Mouse (Mus musculus): ENCODE measurements around the gene Coil.
"Not testable (repeated sequence)": the region's sequence is repeated elsewhere in the genome, so short reads cannot be mapped to it uniquely, and the experiment has no call there.

Coil gene

DNA sequence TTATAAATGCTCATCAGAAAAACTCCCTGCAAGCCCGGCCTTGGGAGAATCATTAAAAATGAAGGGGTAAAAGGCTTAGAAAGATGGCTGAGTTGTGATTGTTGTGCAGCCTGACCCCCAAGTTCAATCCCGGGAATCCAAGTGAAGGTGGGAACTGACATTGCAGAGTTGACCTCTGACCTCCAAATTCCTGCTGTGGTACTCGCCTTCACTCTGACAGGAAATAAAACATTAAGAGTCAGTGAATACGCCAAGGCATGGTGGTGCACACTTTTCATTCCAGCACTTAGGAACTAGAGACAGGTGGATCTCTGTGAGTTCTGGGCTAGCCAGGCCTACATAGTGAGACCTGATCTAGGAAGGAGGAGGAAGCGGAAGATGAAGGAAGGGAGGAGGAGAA is 35.4 kb downstream of the Coil start:
- no peak for DNase-seq (ENCODE audit: low read depth, low spot score)

DNA sequence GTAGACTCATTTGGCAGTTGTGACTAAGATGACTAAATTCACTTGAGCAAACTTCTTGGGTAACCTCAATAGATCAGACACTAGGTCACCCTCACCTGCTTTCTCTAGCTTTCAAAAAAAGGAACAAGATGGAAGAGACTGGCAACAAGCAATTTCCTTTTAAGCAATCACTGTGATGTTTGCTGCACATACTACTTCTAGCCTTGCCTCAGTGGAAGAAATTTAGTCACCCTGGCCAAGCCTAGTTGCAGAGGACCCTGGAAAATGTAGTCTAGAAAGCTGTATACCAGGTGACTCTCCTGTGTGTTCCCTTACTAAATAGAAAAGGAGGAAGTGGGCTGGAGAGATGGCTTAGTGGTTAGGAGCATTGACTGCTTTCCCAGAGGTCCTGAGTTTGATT is 36.4 kb downstream of the Coil start:
- no peak for DNase-seq (ENCODE audit: low read depth, low spot score)

DNA sequence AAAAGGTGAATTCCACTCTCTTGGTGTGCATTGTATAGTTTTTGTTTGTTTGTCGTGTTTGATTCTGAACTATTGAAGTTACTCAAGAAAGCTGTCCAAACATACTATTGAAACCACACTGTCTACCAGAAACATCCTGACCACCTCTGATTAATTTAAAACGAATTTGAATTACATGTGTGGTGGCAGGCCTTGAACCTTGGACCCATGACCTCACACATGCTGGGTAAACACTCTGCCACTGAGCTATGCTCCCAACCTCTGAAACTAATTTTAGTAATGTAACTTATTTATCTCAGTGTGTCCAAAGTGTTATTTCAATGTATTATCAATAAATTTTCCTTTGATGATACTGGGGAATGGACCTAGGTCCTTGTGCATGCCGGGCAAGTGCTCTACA is 37.5 kb downstream of the Coil start:
- no peak for DNase-seq (ENCODE audit: low read depth, low spot score)

DNA sequence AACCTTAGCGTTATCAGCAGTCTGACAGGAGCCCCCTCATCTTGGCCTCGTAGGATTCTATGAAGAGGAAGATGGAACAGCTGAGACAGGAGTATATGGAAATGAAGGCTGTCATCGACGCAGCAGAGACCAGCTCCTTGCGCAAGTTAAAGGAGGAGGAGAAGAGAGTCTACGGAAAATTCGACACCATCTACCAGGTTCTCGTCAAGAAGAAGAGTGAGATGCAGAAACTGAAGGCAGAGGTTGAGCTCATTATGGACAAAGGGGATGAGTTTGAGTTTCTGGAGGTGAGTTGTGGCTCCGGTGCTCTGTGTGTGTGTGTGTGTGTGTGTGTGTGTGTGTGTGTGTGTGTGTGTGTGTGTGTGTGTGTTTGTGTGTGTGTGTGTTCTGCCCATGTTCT is 39.0 kb downstream of the Coil start:
- DNase-seq (ENCODE audit: low read depth, low spot score): no peak

DNA sequence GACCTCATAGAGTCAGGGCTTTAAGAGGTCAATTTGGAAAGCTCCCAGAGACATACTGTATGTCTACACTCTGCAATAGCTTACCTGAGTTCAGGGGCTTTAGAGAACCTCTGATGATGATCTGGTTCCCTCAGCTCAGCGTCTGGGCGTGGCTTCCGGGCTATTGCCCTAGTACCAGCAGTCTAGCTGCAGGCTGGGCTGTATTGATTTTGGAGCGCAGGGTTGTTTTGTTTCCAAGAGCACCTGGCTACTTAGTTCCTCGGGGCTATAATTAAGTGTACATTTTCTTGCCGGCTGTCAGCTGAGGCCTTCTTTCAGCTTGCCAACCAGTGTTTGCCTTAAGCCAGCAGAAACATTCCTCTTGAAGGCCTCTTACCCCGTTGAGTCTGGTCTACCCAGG is 39.4 kb downstream of the Coil start:
- no peak for DNase-seq (ENCODE audit: low read depth, low spot score)

DNA sequence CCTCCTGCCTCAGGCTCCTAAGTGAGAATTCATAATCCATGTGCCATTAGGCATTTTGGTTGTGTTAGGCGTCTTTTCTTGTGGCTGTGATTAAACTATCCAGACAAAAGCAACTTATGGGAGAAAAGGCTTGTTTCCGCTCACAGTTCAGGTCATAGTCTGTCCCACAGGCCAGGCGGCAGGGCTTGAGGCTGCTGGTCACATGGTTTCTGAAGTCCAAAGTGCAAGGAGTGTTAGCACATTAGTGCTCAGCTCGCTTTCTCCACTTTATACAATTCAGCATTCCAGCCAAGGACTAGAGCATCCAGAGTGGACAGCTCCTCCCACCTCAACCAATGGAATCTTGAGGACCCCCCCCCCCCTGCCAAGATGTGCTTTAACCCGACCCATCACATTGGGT is 42.2 kb downstream of the Coil start:
- DNase-seq (ENCODE audit: low read depth, low spot score): no peak

DNA sequence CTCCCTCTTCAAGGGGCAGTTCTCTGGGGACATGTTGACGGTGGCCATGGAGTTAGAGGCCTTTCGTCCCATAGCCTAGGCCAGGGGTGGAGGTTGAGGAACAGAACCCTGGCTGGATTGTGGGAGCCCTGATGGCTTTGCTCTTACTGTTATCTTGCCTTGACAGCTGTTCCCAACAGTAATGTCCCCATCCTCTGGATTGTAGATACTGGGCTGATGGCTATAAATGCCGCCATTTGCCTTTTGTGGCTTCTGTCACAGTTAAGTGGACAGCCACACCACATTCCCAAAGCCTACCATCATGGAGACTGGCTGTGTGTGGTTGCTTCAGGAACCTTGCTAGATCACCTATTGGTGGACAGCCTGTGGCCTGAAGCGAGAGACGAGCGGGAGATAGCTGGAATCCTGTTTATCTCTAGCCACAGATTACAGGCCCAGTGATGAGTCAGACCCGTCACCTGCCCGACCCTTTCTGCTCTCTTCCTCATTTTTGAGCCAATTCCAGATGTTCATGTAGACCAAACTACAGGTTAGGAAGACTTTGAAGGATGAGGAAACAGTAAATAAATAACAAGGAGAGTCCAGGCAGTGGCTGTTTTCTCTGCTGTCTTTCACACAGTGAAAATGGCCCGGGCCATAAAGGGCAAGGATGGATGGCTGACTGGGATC is 47.6 kb downstream of the Coil start:
- DNase-seq (ENCODE audit: low read depth, low spot score): no peak

DNA sequence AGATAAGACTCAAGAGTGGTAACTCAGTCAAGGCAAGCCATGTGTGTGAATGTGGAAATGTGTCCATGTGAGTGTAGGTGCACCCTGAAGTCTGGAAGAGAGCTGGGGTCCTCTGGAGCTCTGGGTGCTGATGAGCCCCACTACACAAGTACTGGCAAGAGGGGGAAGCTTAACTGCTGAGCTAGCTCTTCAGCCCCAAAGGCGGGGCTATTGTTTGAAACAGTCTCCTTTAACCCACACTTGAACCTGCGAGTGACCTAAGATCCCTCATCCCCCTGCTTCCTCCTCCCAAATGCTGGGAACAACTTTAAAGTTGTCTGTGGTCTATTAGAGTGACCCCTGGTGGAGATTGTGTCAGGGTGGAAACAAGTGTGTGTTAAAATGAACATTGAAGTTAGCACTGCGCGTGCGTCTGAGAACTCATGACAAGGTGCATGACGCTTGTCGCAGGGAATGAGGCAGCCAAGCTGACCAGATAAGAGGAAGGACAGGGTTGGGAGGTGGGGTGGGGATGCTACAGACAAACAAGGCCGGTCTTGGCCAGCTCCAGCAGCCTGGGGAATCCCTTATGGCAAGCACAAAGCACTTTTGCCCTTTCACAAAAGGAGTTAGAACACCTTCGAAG is 50.7 kb downstream of the Coil start:
- peak; percentile 78 for DNase-seq (ENCODE audit: low read depth, low spot score)

DNA sequence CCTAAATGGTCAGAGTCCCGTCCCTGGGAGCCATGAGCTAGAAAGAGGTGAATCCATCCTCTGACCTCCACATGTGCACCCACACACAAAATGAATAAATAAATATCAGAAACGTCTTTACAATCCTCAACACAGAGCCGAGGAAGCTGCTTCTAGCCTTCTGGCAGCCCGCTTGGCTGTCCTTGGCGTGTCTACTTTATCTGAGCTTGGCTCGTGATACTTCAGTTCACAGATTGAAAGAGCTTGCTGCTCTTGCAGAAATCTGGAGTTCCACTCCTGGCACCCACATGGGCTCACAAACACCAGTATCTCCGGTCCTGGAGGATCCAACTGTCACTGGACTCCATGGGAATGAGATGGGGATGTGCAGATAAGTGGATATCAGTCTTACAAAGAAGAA is 51.6 kb downstream of the Coil start:
- DNase-seq (ENCODE audit: low read depth, low spot score): no peak

DNA sequence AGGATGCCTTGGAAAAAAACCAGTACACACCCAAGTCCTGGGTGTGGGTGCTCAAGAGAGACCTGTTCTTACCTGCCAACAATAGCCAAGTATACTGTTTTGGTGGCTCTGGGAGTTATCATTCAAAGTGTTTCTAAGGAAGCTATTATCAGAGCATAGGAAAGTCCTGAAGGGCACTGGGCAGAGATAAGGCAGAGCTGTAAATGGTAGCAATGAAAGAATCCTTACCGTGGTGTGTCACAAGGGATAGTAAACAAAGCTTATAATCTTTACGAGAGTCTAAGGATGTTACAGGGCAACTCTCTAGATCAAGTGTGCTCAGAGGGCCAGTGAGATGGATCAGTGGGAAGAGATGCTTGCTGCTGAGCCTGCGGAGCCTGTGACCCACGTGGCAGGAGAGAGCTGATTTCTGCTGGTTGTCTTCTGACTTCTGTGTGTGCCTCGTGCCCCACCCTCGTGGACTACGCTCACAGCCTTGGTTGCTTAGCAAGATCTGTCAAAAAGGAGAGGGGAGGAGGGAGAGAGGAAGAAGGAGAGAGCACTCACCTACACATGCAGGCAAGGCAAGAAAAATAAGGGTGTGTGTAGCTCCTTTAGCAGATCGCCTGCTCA is 52.2 kb downstream of the Coil start:
- DNase-seq (ENCODE audit: low read depth, low spot score): no peak

DNA sequence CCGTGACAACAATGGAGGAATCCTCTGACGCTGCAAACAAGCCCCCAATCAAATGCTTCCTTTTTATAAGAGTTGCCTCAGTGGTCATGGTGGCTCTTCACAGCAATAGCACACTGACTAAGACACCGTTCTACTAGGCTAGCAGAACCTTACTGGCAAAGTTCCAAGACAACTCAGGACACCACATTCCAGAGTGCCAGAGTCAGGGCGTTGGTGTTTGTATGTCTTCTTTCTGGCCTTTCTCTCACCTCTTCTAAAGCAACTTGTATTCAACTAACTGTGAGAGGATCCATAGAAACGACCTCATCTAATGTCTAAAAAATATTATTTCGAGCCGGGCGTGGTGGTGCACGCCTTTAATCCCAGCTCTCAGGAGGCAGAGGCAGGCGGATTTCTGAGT is 53.4 kb downstream of the Coil start:
- DNase-seq (ENCODE audit: low read depth, low spot score): no peak

DNA sequence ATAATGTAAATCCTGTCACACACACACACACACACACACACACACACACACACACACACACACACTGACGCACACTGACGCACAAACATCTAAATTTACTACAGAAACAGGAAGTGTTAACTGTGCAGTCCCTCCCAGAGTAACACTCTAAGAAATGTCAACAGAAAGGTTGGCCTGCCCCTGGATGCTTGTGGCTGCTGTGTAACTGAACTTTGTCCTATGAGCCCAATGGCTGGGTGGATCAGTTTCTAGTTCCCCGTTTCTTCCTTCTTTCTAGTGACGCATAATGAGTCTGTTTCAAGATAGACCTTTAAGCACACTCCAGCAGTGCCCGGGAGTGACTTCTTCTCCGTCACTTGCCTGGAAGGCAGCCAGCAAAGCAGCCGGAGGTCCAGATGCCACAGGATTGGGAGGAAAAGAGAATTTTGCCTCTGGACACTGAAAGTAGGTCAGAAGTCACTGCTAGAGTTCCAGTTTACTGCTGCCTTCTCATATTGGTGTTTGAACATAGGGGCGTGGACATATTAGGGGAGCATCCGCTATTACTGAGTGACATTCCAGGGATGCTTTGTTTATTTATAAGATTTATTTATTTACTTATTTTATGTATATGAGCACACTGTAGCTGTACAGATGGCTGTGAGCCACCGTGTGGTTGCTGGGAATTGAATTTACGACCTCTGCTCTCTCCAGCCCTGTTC is 54.3 kb downstream of the Coil start:
- no peak for DNase-seq (ENCODE audit: low read depth, low spot score)

DNA sequence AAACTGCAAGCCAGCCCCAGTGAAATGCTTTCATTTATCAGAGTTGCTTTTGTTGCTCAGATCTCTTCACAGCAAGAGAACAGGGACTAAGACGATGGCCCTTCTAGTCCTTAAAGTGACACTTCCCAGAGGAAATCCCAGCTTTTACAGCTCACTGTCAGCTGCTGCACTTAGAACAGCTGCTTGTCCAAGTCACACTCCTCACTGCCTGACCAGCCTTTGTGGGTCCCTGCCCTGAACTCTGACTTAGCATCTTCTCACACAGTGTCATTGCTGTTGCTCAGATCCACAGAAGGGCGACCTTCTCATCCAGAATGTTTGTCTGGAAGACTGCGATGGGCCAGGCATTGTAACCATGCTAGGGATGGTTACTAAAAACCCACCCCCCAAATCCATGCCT is 55.6 kb downstream of the Coil start:
- DNase-seq (ENCODE audit: low read depth, low spot score): no peak

DNA sequence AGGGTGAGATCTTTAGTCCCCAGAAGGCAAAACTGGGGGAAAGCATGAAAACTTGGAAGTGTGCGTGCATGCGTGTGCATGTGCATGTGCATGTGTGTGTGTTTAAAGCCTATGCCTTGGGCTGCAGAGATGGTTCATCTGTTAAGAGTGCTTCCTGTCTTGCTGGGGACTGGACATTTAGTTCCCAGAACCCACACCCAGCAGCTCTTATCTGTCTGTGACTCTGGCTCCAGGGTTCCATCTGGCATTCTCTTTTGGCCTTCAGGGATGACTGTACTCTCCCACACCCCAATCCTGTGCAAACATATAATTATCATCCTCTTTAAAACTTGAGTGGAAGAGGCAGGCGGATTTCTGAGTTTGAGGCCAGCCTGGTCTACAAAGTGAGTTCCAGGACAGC is 56.1 kb downstream of the Coil start:
- DNase-seq (ENCODE audit: low read depth, low spot score): no peak

DNA sequence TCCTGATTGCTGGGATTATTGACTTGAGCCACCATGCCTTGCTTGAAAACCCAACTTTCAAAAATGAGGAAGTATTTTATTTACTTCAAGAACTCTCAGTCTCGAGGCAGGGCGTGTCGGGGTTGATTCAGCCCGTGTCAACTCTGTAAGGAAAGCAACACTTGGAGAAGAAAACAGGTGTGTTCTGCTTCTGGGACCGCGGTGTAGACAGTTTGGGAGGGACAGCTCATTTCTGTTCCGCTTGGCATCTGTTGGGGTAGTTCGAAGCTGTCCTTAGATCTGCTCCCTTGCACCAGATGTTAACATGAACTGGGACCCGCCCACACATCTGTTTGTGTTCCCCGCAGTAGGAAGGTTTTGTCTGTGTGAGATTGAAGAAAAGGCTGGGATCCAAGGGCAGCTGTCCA is 57.9 kb downstream of the Coil start:
- no peak for DNase-seq (ENCODE audit: low read depth, low spot score)

DNA sequence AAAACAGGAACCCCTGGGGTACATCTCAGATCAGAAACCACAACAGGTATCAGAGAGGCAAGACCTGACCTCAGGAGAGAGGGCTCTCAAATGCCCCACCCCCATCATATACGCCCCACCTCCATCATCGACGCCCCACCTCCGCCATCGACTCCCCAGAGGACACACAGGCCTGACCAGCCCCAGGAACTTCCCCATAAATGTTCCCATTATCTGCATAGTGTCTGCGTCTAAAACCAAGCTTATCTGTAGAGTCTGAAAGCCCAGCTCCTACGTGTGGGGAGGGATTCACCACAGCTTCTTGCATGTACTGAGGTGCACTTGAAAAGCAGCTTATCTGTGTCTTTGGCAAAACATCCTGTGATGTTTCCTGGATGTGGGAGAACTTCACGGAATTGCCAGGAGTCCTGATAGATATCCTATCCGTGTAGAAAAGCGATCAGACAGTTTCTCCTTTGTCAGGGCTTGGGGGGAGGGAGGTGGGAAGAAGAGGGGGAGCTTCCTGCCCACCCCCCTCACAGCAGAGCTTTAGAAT is 58.9 kb downstream of the Coil start:
- no peak for DNase-seq (ENCODE audit: low read depth, low spot score)

DNA sequence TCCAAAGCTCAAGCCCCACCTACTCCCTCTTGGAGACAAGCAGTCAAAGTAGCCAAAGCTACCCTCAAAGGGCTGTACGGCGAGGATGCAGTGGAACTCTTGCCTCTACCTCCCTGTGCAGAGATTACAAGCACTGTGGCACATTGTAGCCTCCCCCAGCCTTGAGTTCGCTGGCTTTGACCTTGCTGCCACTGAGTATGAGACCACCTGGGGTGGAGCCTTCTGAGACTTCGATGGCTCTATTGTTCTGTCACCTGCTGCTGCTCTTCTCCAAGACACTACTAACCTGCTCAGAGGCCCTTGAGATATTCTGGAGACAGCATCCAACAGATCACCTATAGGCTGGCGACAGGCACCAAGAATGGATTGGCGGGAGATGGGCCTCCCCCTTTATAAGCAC is 60.5 kb downstream of the Coil start:
- DNase-seq (ENCODE audit: low read depth, low spot score): no peak

DNA sequence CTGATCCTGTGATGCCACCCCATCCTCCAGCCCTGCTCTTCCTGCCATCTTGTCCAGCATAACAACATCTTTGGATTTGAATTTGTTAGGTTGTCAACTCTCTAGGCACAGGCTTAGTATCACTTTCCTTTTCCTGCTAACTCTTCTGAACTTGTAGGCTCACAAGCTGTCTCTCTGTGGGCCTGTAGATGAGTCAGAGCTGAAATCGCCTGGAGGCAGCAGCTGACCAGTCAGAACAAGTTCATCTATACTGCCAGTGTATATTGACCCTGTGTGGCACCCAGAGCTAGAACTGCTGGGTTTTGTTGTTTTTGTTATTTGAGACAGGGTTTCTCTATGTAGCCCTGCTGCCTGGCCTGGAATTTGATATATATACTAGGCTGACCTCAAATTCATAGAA is 61.1 kb downstream of the Coil start:
- no peak for DNase-seq (ENCODE audit: low read depth, low spot score)

DNA sequence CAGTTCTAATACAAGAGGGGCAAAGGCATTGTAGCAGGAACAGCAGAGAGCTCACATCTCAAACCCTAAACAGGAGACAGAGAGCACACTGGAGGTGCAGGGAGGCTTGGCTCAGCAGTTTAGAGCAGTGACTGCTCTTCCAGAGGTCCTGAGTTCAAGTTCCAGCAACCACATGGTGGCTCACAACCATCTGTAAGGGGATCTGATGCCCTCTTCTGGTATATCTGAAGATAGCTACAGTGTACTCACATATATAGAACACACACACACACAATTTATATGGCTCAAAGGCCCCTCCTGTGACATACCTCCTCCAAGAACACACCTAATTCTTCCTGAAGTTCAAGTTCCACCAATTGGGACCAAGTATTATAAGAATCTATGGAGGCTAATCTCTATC is 64.5 kb downstream of the Coil start:
- no peak for DNase-seq (ENCODE audit: low read depth, low spot score)

DNA sequence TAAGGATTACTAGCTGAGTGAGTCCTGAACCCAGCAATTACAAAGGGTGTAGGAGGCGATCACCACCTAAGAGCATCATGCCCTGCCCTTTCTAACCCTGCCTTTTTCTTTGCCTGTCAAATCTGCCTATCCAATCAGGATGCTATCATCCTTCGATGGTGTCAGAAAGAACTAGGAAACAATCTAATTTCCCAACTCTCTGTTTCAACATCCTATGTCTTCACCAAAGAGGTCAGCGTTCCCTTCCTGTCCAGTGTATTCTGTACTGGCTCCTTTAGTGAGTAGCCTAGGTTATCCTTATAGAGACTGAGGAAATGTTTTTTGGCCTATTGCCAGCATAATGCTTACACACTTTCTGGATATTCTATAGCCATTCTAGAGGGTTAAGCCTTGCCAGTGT is 65.5 kb downstream of the Coil start:
- DNase-seq (ENCODE audit: low read depth, low spot score): no peak

DNA sequence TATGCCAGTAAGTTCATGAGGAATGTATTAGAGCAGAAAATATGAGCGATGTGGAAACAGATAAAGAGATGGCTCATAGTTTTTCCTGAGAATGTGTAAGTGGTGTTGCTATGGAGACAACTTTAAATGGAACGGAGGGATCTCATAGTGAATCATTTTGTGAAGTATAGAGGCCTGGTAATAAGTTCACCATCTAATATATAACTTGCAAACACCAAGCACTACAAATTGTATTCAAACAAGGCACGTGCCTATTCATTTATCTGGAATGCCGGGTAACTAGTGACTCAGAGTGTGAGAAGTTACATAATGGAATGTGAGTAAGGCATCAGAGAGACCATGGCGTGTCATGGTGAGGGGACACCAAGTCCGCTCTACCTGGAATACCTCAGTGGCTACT is 68.4 kb downstream of the Coil start:
- no peak for DNase-seq (ENCODE audit: low read depth, low spot score)

DNA sequence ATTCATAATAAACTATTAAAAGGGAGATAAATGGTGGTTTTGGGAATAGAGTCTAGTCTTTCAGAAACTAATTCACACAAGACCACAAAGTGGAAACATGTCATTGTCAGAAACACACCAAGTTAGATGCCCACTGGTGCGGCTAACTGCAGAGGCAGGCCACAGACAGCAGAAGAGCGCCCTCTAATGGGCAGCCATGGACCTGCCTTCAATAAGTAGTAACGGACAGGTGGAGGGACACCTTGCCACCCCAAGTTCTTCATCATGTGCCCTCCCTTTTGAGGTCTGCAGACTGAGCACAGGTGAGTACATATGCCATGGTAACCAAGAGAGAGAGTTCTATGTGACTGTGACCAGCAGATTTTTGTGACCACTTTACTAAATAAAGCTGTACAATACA is 69.3 kb downstream of the Coil start:
- no peak for DNase-seq (ENCODE audit: low read depth, low spot score)

DNA sequence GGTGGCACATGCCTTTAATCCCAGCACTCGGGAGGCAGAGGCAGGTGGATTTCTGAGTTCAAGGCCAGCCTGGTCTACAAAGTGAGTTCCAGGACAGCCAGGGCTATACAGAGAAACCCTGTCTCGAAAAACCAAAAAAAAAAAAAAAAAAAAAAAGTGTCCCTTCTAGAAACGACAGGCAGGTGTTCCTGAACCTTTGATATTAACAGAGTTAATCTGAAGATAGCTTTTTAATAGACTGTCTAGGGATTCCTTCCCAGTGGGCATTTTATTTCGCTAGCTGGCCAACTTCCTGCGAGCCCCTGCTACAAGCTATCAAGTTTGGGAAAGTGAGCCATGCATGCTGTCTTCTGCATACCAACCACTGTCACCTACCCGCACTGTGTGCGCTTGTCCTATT is 71.0 kb downstream of the Coil start:
- DNase-seq (ENCODE audit: low read depth, low spot score): not testable (repeated sequence)
